37 mouse cellular contexts compared by ENCODE assay signal in the genomic region with DNA sequence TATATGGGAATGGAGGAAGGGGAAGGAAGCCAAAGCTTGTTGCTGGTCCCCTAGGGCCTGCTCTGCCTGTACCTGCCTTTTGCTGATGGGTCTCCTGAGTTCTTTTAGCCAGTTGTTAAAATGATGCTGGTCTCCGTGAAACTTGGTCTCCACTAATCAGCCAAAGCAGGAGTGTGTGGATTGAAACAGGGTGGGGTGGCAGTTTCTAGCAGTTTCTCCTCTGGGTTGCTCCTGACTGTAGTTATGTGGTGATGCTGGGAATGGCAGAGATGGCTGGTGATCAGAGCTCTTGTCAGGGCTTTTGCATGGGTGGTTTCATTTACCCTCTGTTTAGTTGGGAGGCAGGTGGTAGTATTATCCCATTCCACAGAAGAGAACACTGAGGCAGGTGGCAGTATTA. TPM values are rescaled to one million over a fixed set of nuclear protein-coding genes. Genes with fewer than 3 reads are reported as not detected.
"Had no signal": no experiment of that assay in that cellular context is flagged by ENCODE, and none has a peak within 500 bp of the region (broad histone marks: within the 10 kb centered on the region; RNA-seq: fewer than 3 reads in every experiment).

No protein-coding gene starts in this region.

- DNase-seq: forebrain, postnatal 0 days; gastrocnemius, postnatal 14 days; gastrocnemius, postnatal 36 days; heart, adult 11 months; heart, adult 2 months; heart, postnatal 10 days; heart, postnatal 4 days; kidney, adult 18-20 months; kidney, adult 8-10 months; kidney, postnatal 10 days; kidney, postnatal 25 days; kidney, postnatal 4 days had no signal

- H3K4me2 ChIP-seq: heart, embryonic 12.5 days; hindbrain, embryonic 12.5 days; hindbrain, embryonic 14.5 days; intestine, embryonic 15.5 days; limb, embryonic 12.5 days had no signal

- H3K4me3 ChIP-seq: heart, adult 2 months; heart, embryonic 10.5 days; heart, embryonic 12.5 days; hindbrain, embryonic 10.5 days; hindbrain, embryonic 12.5 days; intestine, embryonic 15.5 days; layer of hippocampus, adult 2 months; left cerebral cortex, adult 2 months; limb, embryonic 10.5 days; limb, embryonic 12.5 days had no signal

- H3K9me3 ChIP-seq: heart, embryonic 10.5 days; heart, embryonic 12.5 days; hindbrain, embryonic 10.5 days; hindbrain, embryonic 12.5 days; intestine, embryonic 15.5 days; limb, embryonic 10.5 days; limb, embryonic 12.5 days had no signal

- ATAC-seq: forebrain, postnatal 0 days; hindbrain, embryonic 16.5 days; intestine, embryonic 15.5 days; intestine, postnatal 0 days had no signal

- H3K36me3 ChIP-seq: heart, embryonic 10.5 days; heart, embryonic 12.5 days; hindbrain, embryonic 10.5 days; hindbrain, embryonic 12.5 days; intestine, embryonic 15.5 days; limb, embryonic 10.5 days; limb, embryonic 12.5 days had no signal

- H3K27ac ChIP-seq: heart, adult 2 months; hindbrain, embryonic 10.5 days; hindbrain, embryonic 12.5 days; hindbrain, embryonic 14.5 days; intestine, embryonic 15.5 days; layer of hippocampus, adult 2 months; left cerebral cortex, adult 2 months; limb, embryonic 10.5 days; limb, embryonic 12.5 days had no signal

- H3K4me1 ChIP-seq: heart, embryonic 12.5 days; intestine, embryonic 15.5 days had no signal

- H3K9ac ChIP-seq: forebrain, postnatal 0 days; heart, embryonic 12.5 days; hindbrain, embryonic 12.5 days; hindbrain, embryonic 14.5 days; intestine, embryonic 15.5 days; limb, embryonic 12.5 days had no signal

- H3K27me3 ChIP-seq: hindbrain, embryonic 12.5 days; intestine, embryonic 15.5 days had no signal

RNA-seq across cellular contexts. Expression of a gene that starts 38.3 kb away (rescaled TPM):
- total RNA-seq: forebrain, postnatal 0 days; gastrocnemius, adult 18-20 months; gastrocnemius, adult 8-10 months; gastrocnemius, postnatal 14 days; gastrocnemius, postnatal 36 days; heart, adult 2 months; heart, postnatal 10 days; heart, postnatal 25 days; heart, postnatal 4 days; layer of hippocampus, adult 2 months; layer of hippocampus, postnatal 10 days; layer of hippocampus, postnatal 25 days; left cerebral cortex, adult 2 months; left cerebral cortex, postnatal 14 days; left cerebral cortex, postnatal 36 days had no signal
- polyA plus RNA-seq: heart, adult 2 months; heart, embryonic 12.5 days; heart, embryonic 14.5 days; heart, embryonic 16.5 days; hindbrain, embryonic 10.5 days; inflammation-experienced regulatory T-cells, adult 6 months; intestine, embryonic 15.5 days; intestine, postnatal 0 days; kidney, embryonic 14.5 days; kidney, embryonic 16.5 days; limb, embryonic 10.5 days; limb, embryonic 12.5 days; limb, embryonic 14.5 days had no signal
